Mouse (Mus musculus) T-helper 2 cell (primary cell): ENCODE results near the gene Lsm10.

Experiments
- in situ Hi-C: fragments of 300-600 bp; cut with MboI, MseI; formaldehyde crosslinking; loops from one replicate; pipeline ENCODE4 v1.15.1; 2025; ENCODE audit warnings: high pct_unique_total_duplicates

The Lsm10 gene

GRCm38 (mm10) chr4:126118651-126119050 is 22.2 kb downstream of the Lsm10 start:
- in situ Hi-C loops = loop anchor here (5.0 kb wide), 1 partner anchor 36 kb away; no protein-coding TSS in a partner anchor

DNA sequence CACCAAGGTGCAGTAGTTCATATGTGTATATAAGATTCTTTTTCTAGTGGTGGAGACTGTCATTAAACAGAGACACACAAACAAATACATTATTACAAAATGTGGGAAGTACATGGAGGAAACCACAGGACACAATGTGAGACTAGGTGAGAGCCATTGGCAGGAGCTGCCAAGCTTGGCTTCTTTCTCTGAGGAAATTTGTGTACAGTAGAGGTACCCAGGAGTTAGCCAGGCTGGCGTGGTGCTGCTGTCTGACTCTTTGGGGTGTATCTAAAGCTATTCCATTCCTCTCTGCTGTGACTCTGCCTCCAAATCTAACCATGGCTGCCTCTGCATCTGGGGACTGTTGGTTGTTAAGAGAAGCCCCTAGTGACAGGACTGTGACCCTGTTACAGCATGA is 22.6 kb downstream of the Lsm10 start:
- in situ Hi-C loops = loop anchor here (5.0 kb wide), 1 partner anchor 37 kb away; no protein-coding TSS in a partner anchor

- in situ Hi-C loops = no loop called here
Observed at GRCm38 (mm10) chr4:126120052-126120451, 23.6 kb downstream of the Lsm10 start.

GRCm38 (mm10) chr4:126120506-126120905 is 24.1 kb downstream of the Lsm10 start:
- in situ Hi-C loops = no loop called here

- in situ Hi-C loops = no loop called here
Observed at GRCm38 (mm10) chr4:126123309-126124040, 27.1 kb downstream of the Lsm10 start.

DNA sequence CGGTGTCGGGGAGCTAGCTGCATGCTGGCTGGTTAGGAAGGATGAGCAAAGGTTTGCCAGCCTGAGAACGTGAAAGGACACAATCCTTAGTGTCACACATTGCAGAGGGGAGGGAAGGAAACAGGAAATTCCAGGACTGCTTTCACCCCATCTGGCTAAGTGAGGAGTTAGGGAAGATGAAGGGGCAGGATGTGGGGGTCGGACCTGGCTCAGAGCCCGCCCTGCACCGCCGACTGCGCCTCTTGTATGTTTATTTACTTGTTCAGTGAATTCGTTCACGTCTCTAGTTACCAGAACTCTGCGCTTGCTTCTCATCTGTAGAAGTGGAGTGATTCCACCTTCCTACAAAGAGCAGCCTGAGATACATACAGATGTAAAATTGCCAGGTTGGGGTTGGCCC is 34.1 kb downstream of the Lsm10 start:
- in situ Hi-C loops = loop anchor here (10.0 kb wide), 1 partner anchor 376 kb away; no protein-coding TSS in a partner anchor

GRCm38 (mm10) chr4:126131290-126132121 is 35.1 kb downstream of the Lsm10 start:
- in situ Hi-C loops = loop anchor here (10.0 kb wide), 1 partner anchor 377 kb away; no protein-coding TSS in a partner anchor

DNA sequence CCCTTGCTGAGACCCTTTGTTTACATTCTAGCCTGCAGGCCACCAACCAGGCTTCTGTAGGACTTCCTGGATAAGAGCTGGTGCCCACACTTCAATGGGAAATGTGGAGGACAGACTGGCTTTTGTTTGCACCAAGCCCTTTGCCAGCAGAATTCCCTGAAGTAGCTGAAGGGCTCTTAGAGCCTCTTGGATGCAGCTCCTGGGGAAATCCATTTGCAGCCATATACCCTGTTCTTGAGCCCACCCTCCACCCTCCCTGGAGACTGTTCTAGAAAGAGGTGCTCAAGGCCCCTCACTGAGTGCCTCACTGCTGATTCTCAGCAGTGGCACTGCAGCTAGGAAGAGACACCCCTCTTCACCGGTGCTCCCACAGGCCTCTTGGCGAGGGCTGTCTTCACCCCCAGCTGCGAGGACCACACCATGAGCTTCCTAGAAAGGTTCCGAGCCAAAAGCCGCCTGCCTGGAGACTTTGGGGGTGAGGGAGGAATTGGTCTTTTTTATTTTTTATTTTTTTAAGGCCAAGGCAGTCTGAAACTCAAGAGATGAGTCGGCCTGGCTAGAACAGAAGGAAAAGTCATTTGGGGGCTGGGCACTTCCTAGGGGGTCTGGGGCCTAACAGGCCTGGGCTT is 36.3 kb downstream of the Lsm10 start:
- in situ Hi-C loops = loop anchor here (10.0 kb wide), 1 partner anchor 378 kb away; no protein-coding TSS in a partner anchor

- in situ Hi-C loops = loop anchor here (10.0 kb wide), 1 partner anchor 379 kb away; no protein-coding TSS in a partner anchor
Observed at GRCm38 (mm10) chr4:126134236-126134635, 37.8 kb downstream of the Lsm10 start.

GRCm38 (mm10) chr4:126134639-126135038 is 38.2 kb downstream of the Lsm10 start:
- in situ Hi-C loops = loop anchor here (10.0 kb wide), 1 partner anchor 380 kb away; no protein-coding TSS in a partner anchor

DNA sequence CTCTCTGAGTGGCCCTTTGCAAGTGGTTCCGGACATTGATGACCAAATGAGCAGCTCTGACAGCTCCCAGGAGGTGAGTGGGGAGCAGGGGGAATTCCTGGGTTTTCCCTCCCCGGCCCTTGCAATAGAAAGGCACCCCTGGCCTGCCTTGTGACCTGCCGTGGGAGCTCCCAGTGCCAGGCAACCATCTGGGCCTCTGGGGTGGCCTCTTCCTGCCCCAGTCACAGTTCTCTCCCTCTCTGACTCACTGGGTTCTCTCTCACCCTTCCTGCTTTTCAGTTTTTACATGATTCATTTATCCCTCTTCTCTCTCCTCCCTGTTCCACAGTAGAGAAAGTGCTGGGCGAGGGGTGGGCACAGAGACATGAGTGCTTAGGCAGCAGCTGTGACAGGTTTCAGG is 41.4 kb downstream of the Lsm10 start:
- in situ Hi-C loops = loop anchor here (10.0 kb wide), 1 partner anchor 383 kb away; no protein-coding TSS in a partner anchor

- in situ Hi-C loops = no loop called here
Observed at GRCm38 (mm10) chr4:126141021-126141420, 44.6 kb downstream of the Lsm10 start.

GRCm38 (mm10) chr4:126145396-126145795 is 49.0 kb downstream of the Lsm10 start:
- in situ Hi-C loops = no loop called here

GRCm38 (mm10) chr4:126146974-126147532 is 50.6 kb downstream of the Lsm10 start:
- in situ Hi-C loops = no loop called here

DNA sequence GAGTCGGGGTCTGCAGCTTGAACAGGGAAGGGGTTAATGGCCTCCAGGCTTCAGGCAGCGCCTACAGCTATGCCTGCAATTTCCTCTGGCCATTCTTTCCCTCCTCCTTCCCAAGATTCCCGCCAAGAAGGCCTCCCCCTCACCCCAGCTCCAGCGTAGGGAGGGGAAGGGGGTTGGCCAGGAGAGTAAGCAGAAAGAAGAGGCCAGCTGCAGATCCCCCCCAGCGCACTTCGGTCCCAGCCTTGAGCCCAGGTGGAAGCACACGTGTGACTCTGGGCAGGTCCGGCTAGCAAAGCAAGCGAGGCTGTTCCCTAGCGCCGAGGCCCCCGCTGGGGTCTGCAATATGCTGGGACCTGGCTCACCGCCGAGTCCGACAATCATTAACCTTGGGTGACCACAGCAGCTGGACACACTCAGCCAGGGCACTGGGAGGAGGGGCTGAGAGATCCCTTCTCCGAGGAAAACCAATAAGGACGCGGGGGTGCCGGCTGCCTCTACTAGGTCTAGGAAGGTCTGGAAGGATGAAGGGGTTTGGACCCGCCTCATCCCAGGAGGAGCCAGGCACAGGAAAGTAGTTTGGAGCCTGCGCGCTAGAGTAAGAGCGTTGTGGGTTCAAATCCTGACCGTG is 51.2 kb downstream of the Lsm10 start, which contains the start of gene Eva1b:
Gene Eva1b (plus strand): TSS at position 212 of the 628 bp plus-strand sequence.
- in situ Hi-C loops = no loop called here
